Mouse (Mus musculus): ENCODE data around the gene Tldc1. TPM values are rescaled to one million over a fixed set of nuclear protein-coding genes. Genes with fewer than 3 reads are reported as not detected.

Tldc1 gene
- 4.5 and 5.3 TPM in 2 replicates for polyA plus RNA-seq (2015; fragmentation: Nextera tagmentation; extraction: Ambion mirVana)

DNA sequence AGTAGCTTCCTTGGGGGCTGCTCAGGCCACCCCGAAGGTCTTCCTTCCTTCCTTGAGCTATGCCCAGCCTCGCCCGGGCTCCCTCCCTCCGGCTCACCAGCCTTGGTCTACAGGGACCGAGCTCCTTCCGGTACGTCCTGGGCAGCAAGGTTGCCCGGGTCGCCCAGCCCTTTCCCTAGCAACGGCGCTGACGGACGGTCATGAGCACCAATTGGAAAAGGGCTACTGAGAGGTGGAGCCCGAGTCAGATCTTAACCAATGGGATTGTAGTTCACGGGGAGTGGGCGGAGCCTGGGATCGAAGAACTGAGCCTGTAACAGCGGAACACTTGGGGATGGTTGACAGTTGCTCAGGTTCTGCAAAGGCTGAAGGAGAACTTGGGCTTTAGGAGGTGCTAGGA, at the start of gene Tldc1:
Gene Tldc1, minus strand, starts transcription at position 154 of the 400 bp plus-strand sequence.

Other genes with a start within 250 kb of the Tldc1 start
- 39.1 and 41.9 TPM in 2 replicates for gene Mbtps1, start 219.7 kb downstream of the Tldc1 start, polyA plus RNA-seq (2015; fragmentation: Nextera tagmentation; extraction: Ambion mirVana)
- 15.5 and 16.9 TPM in 2 replicates for gene Hsdl1, start 203.2 kb downstream of the Tldc1 start, polyA plus RNA-seq (2015; fragmentation: Nextera tagmentation; extraction: Ambion mirVana)
- not detected in 2 replicates for gene Dnaaf1, start 203.2 kb downstream of the Tldc1 start, polyA plus RNA-seq (2015; fragmentation: Nextera tagmentation; extraction: Ambion mirVana)
- 3.5 and 3.6 TPM in 2 replicates for gene Taf1c, start 173.2 kb downstream of the Tldc1 start, polyA plus RNA-seq (2015; fragmentation: Nextera tagmentation; extraction: Ambion mirVana)
- not detected in 2 replicates for gene Adad2, start 165.7 kb downstream of the Tldc1 start, polyA plus RNA-seq (2015; fragmentation: Nextera tagmentation; extraction: Ambion mirVana)
- 0.21 and 0.37 TPM in 2 replicates for gene Kcng4, start 142.7 kb downstream of the Tldc1 start, polyA plus RNA-seq (2015; fragmentation: Nextera tagmentation; extraction: Ambion mirVana)
- gene Wfdc1, start 112.1 kb downstream of the Tldc1 start, polyA plus RNA-seq (2015; fragmentation: Nextera tagmentation; extraction: Ambion mirVana), result 52.7 and 62.0 TPM in 2 replicates
- gene Atp2c2, start 78.4 kb downstream of the Tldc1 start, polyA plus RNA-seq (2015; fragmentation: Nextera tagmentation; extraction: Ambion mirVana), result 0.11 TPM in 1 of 2 replicates, not detected in the other
- 25.2 and 31.5 TPM in 2 replicates for gene Cotl1, start 62.1 kb upstream of the Tldc1 start, polyA plus RNA-seq (2015; fragmentation: Nextera tagmentation; extraction: Ambion mirVana)
- gene Klhl36, start 83.8 kb upstream of the Tldc1 start, polyA plus RNA-seq (2015; fragmentation: Nextera tagmentation; extraction: Ambion mirVana), result 4.3 and 4.4 TPM in 2 replicates
- 34.7 and 35.7 TPM in 2 replicates for gene Usp10, start 131.9 kb upstream of the Tldc1 start, polyA plus RNA-seq (2015; fragmentation: Nextera tagmentation; extraction: Ambion mirVana)
- gene Gm20388, start 132.4 kb upstream of the Tldc1 start, polyA plus RNA-seq (2015; fragmentation: Nextera tagmentation; extraction: Ambion mirVana), result not detected in 2 replicates
- 1.7 and 1.9 TPM in 2 replicates for gene Crispld2, start 214.0 kb upstream of the Tldc1 start, polyA plus RNA-seq (2015; fragmentation: Nextera tagmentation; extraction: Ambion mirVana)